Mouse (Mus musculus) limb, embryonic 11.5 days (tissue): Measurements from ENCODE around the gene Gm45713. TPM values are rescaled to one million over a fixed set of nuclear protein-coding genes. Genes with fewer than 3 reads are reported as not detected.

Experiments used
- ATAC-seq: fragments of 200-750 bp; cut with Nextera tagmentation; 2 replicates; pipeline ENCODE4 v1.8.0; 2017; ENCODE audit warnings: low read depth; ENCODE audit not compliant: insufficient number of reproducible peaks, low FRiP score, low TSS enrichment
- DNase-seq: peaks from one replicate; pipeline ENCODE4 v3.0.0-alpha.2; 2015; ENCODE audit warnings: low spot score
- H3K27ac ChIP-seq: fragments of 300-500 bp; sonication (generic); replicated peaks from 2 replicates; pipeline ENCODE4 v1.5.1; 2014; ENCODE audit warnings: low read depth, mild to moderate bottlenecking, low read length
- H3K27me3 ChIP-seq: fragments of 300-500 bp; sonication (generic); 2 replicates; pipeline ENCODE4 v1.6.1; 2014; ENCODE audit warnings: mild to moderate bottlenecking, low read length, mixed read lengths; ENCODE audit not compliant: control insufficient read depth, insufficient read depth
- H3K36me3 ChIP-seq: fragments of 300-500 bp; sonication (generic); 2 replicates; pipeline ENCODE4 v1.6.1; 2014; ENCODE audit warnings: mild to moderate bottlenecking, low read length, moderate library complexity, mixed read lengths; ENCODE audit not compliant: control insufficient read depth, insufficient read depth
- H3K4me1 ChIP-seq: fragments of 300-500 bp; sonication (generic); 2 replicates; pipeline ENCODE4 v1.6.1; 2014; ENCODE audit warnings: low read length, mixed read lengths; ENCODE audit not compliant: control insufficient read depth, insufficient read depth
- H3K4me2 ChIP-seq: fragments of 300-500 bp; sonication (generic); 2 replicates; pipeline ENCODE4 v1.6.1; 2014; ENCODE audit warnings: low read depth, mild to moderate bottlenecking, moderate library complexity; ENCODE audit not compliant: severe bottlenecking
- H3K4me3 ChIP-seq: fragments of 300-500 bp; sonication (generic); 2 replicates; pipeline ENCODE4 v1.5.1; 2014; ENCODE audit warnings: low read depth, low read length
- H3K9ac ChIP-seq: fragments of 300-500 bp; sonication (generic); 2 replicates; pipeline ENCODE4 v1.6.1; 2014; ENCODE audit warnings: mild to moderate bottlenecking, low read length
- H3K9me3 ChIP-seq: fragments of 300-500 bp; sonication (generic); 2 replicates; pipeline ENCODE4 v1.6.1; 2016; ENCODE audit warnings: low read length; ENCODE audit not compliant: control insufficient read depth
- whole genome bisulfite sequencing: fragments of 180-500 bp; shearing (Covaris S2); extraction: QIAGEN DNeasy Blood & Tissue Kit; methylation state at CpG from one replicate; pipeline ENCODE4 v1.1.7; 2014; 5-methylcytosine and 5-hydroxymethylcytosine counted together
- polyA plus RNA-seq: library from polyadenylated mRNA; unstranded; fragments of >200 nt; fragmentation: Nextera tagmentation; extraction: Ambion mirVana; gene quantifications from 2 replicates; pipeline ENCODE4 v1.2.1, GENCODE M21; 2014

Gene Gm45713
- 0.45 TPM in 1 of 2 replicates, not detected in the other for polyA plus RNA-seq

DNA sequence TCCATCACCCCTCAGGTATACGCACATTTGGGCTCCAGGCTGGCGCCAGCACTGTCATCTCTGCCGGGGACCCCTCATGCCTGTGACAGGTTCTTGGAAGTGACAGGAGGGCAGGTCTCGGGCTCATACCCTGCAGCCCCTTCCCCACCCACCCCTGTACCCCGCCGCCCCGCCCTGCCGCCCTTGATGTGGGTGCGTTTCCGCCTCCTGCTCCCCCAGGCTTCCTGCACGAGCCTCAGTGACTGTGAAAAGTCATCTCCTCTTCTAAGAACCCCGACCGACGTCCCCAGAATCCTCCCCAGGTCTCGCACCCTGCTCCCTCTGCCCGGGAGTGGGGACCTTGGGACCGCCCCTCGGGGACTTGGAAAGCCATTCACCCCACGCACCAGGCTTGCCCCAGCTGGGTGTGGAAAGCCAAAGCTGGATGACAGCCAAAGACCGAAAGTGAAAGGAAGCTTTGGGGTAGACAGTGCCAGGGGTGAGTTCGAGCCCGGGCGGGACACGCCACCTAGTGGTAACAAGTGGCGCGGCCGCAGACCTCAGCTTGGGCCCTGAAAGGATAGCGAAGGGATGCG is at the start of gene Gm45713, which contains the start of gene Flt3l:
TSS of gene Gm45713 (minus strand) at position 239 of the 575 bp plus-strand sequence.
TSS of gene Flt3l (minus strand) at position 440 of the 575 bp plus-strand sequence.
- WGBS = 3% methylated on average over 29 of the region's 29 CpGs
- no peak within 1 kb of the TSS for H3K27ac ChIP-seq
- ATAC-seq = peak; percentile 65

DNA sequence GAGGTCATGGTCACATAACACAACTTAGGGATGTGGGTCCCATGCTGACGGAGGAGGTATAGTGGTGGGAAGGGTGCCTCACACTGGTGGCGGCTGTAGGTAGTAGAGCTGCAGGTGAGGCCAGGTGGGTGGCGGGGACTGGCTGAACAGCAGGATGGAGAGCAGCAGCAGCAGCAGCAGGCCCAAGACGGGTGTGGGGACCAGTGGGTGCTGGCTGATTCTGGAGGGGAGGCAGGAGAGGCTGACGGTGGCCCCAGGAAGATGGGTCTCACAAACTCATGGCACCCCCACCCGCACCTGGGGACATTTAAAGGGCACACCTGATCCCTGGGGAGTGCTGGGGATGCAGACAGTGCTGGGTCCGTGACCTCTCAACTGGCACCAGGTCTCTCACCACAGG is 47.6 kb upstream of the Gm45713 start:
- ATAC-seq (no peak), DNase-seq (no peak)
- Histone ChIP-seq H3K9ac (no peak overlapping the region), H3K27me3 (peaks cover 65% of the 10 kb centered on the region), H3K4me1 (peaks cover 15% of the 10 kb centered on the region; the same call in 1 of the 2 replicates), H3K9me3 (no peaks in the 10 kb centered on the region), H3K4me3 (no peak overlapping the region), H3K4me2 (no peak overlapping the region), H3K27ac (no peak overlapping the region), H3K36me3 (no peaks in the 10 kb centered on the region)
- 60% methylated on average over 7 of the region's 7 CpGs for WGBS

More for the DNA sequence above, at the start of gene Gm45713, which contains the start of gene Flt3l:
- no peaks in the 10 kb centered on the region for H3K9me3 ChIP-seq
- no peaks in the 10 kb centered on the region for H3K36me3 ChIP-seq
- DNase-seq = peak; percentile 87
- H3K4me1 ChIP-seq = no peaks in the 10 kb centered on the region
- peak within 1 kb of the TSS; percentile 58 for H3K9ac ChIP-seq
- peak within 1 kb of the TSS; percentile 37 for H3K4me3 ChIP-seq
- no peaks in the 10 kb centered on the region; the same call in 1 of the 2 replicates for H3K27me3 ChIP-seq
- peak within 1 kb of the TSS; percentile 62 for H3K4me2 ChIP-seq

DNA sequence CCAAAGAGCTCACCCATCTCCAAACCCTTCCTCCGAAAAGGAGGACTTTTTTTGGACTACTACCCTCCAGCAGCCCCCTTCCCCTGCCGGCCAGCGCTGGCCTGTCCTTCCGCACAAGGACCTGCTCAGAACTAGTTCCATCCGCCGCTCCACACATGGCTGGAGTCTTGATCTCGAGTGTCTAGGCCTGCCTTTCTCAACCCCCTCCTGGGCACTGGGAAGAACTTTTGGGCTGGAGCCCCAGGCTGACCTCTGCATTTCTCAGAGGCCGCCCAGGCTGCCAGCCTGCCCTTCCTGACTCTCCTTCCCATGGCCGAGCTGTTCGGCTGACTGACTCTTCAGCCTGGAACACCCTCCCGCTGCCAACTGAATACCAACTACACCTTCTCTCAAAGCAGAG is 46.6 kb upstream of the Gm45713 start:
- Histone ChIP-seq H3K27ac (no peak overlapping the region), H3K27me3 (peaks cover 76% of the 10 kb centered on the region), H3K9me3 (no peaks in the 10 kb centered on the region), H3K4me3 (peak overlapping the region; percentile 21; the same call in 1 of the 2 replicates), H3K4me1 (peaks cover 15% of the 10 kb centered on the region; the same call in 1 of the 2 replicates), H3K4me2 (peak overlapping the region; percentile 48), H3K9ac (no peak overlapping the region), H3K36me3 (no peaks in the 10 kb centered on the region)
- no peak for DNase-seq
- whole genome bisulfite sequencing = 14% methylated on average over 11 of the region's 11 CpGs
- ATAC-seq = peak; percentile 36; the same call in 1 of the 2 replicates

GRCm38 (mm10) chr7:45182199-45182601 is 46.2 kb upstream of the Gm45713 start:
- peak; percentile 79 for ATAC-seq
- DNase-seq = peak; percentile 93
- H3K4me2 ChIP-seq = peak overlapping the region; percentile 48
- no peak overlapping the region for H3K27ac ChIP-seq
- peaks cover 15% of the 10 kb centered on the region; the same call in 1 of the 2 replicates for H3K4me1 ChIP-seq
- peaks cover 80% of the 10 kb centered on the region for H3K27me3 ChIP-seq
- no peaks in the 10 kb centered on the region for H3K36me3 ChIP-seq
- no peak overlapping the region for H3K9ac ChIP-seq
- H3K9me3 ChIP-seq = no peaks in the 10 kb centered on the region
- peak overlapping the region; percentile 21; the same call in 1 of the 2 replicates for H3K4me3 ChIP-seq
- under 1% methylated on average over 34 of the region's 34 CpGs for WGBS

GRCm38 (mm10) chr7:45181540-45181939 is 45.5 kb upstream of the Gm45713 start:
- DNase-seq (no peak), ATAC-seq (no peak)
- Histone ChIP-seq H3K27me3 (peaks cover 87% of the 10 kb centered on the region), H3K9me3 (no peaks in the 10 kb centered on the region), H3K36me3 (no peaks in the 10 kb centered on the region), H3K9ac (no peak overlapping the region), H3K4me3 (0 out of 2 replicates have a peak overlapping the region, but pooled peaks have one; percentile 3), H3K27ac (no peak overlapping the region), H3K4me1 (peaks cover 12% of the 10 kb centered on the region; the same call in 1 of the 2 replicates), H3K4me2 (peak overlapping the region; percentile 12; the same call in 1 of the 2 replicates)
- WGBS = 6% methylated on average over 33 of the region's 35 CpGs

- Histone ChIP-seq H3K4me1 (peaks cover 11% of the 10 kb centered on the region; the same call in 1 of the 2 replicates), H3K4me3 (0 out of 2 replicates have a peak within 1 kb of the TSS, but pooled peaks have one; percentile 3), H3K27me3 (peaks cover 92% of the 10 kb centered on the region), H3K9me3 (no peaks in the 10 kb centered on the region), H3K27ac (no peak within 1 kb of the TSS), H3K4me2 (peak within 1 kb of the TSS; percentile 12; the same call in 1 of the 2 replicates), H3K9ac (no peak within 1 kb of the TSS), H3K36me3 (no peaks in the 10 kb centered on the region)
- ATAC-seq = no peak
- WGBS = 14% methylated on average over 19 of the region's 20 CpGs
- no peak for DNase-seq
Measured at GRCm38 (mm10) chr7:45180896-45181477, 45.0 kb upstream of the Gm45713 start, which contains the start of gene Pth2. Pth2 (plus strand) TSS chr7:45180995.

- H3K9ac ChIP-seq = no peak within 1 kb of the TSS
- H3K4me3 ChIP-seq = no peak within 1 kb of the TSS
- DNase-seq = no peak
- no peak for ATAC-seq
- H3K4me1 ChIP-seq = 0 out of 2 replicates have a peak, but pooled peaks cover 13% of the 10 kb centered on the region
- 0 out of 2 replicates have a peak, but pooled peaks cover 3% of the 10 kb centered on the region for H3K9me3 ChIP-seq
- WGBS = 24% methylated on average over 7 of the region's 7 CpGs
- peaks cover 97% of the 10 kb centered on the region for H3K27me3 ChIP-seq
- H3K36me3 ChIP-seq = no peaks in the 10 kb centered on the region
- H3K27ac ChIP-seq = no peak within 1 kb of the TSS
- H3K4me2 ChIP-seq = no peak within 1 kb of the TSS
Measured at GRCm38 (mm10) chr7:45179469-45179868, 43.4 kb upstream of the Gm45713 start, which contains the start of gene Gfy. Gfy (minus strand) TSS chr7:45179569.

GRCm38 (mm10) chr7:45178550-45178949 is 42.5 kb upstream of the Gm45713 start:
- Histone ChIP-seq H3K36me3 (no peaks in the 10 kb centered on the region), H3K4me1 (0 out of 2 replicates have a peak, but pooled peaks cover 13% of the 10 kb centered on the region), H3K9ac (no peak overlapping the region), H3K4me3 (no peak overlapping the region), H3K4me2 (no peak overlapping the region), H3K27ac (no peak overlapping the region), H3K9me3 (0 out of 2 replicates have a peak, but pooled peaks cover 3% of the 10 kb centered on the region), H3K27me3 (peaks cover 92% of the 10 kb centered on the region)
- DNase-seq (no peak), ATAC-seq (no peak)
- 21% methylated on average over 7 of the region's 7 CpGs for WGBS
